Mouse (Mus musculus): ENCODE measurements around the gene Gan. TPM values are rescaled to one million over a fixed set of nuclear protein-coding genes. Genes with fewer than 3 reads are reported as not detected.
A peak's percentile ranks its signal among the peaks of the same experiment; 100 is the strongest.

The Gan gene
- polyA plus RNA-seq, 1 experiment, result 10.5 TPM

DNA sequence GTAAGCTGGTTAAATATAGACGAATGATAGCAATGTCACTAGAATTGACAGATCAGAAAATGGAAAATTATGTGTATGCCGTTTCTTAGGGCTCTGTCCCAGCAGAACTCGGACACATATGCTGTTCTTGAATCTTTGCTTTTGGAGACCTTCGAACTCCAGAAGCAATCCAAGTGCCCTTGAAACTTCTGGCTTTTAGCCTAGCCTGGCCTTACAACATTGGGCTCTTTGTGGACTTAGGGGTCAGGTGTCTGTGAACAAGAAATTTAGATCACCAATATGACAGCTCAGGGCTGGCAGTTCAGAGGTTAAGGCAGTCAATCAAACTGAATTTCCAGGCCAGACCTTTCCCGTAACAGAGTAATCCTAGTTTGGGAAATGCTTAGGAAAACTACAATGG is 1.1 kb downstream of the Gan start:
- no peak for TF ChIP-seq CTCF (IDR thresholded peaks at IDR 0.05; ENCODE audit: borderline replicate concordance, extremely low read depth, insufficient read depth, insufficient read length)
- no peak for TF ChIP-seq POLR2A (IDR thresholded peaks at IDR 0.05; ENCODE audit: borderline replicate concordance, extremely low read depth, insufficient read depth, insufficient read length, poor library complexity, severe bottlenecking)
- no peak for DNase-seq (ENCODE audit: low read depth)

DNA sequence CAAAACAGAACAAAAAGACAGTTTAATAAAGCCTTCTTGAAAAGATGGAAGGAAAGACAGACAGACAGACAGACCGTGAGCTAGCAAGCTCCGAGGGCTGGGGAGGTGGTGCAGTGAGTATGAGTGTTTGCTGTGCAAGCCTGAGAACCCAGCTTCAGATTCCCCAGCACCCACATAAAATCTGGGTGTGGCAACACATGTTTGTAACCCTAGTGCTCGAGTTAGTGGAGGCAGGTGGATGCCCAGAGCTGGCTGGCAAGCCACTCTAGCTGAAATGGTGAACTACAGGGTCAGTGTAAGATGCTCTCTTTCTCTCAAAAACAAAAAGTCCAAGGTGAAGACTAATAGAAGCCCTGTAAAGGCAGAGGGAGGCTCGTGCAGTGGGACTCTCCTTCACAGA is 7.0 kb downstream of the Gan start:
- no peak for TF ChIP-seq POLR2A (IDR thresholded peaks at IDR 0.05; ENCODE audit: borderline replicate concordance, extremely low read depth, insufficient read depth, insufficient read length, poor library complexity, severe bottlenecking)
- no peak for TF ChIP-seq CTCF (IDR thresholded peaks at IDR 0.05; ENCODE audit: borderline replicate concordance, extremely low read depth, insufficient read depth, insufficient read length)
- DNase-seq (ENCODE audit: low read depth), result no peak

DNA sequence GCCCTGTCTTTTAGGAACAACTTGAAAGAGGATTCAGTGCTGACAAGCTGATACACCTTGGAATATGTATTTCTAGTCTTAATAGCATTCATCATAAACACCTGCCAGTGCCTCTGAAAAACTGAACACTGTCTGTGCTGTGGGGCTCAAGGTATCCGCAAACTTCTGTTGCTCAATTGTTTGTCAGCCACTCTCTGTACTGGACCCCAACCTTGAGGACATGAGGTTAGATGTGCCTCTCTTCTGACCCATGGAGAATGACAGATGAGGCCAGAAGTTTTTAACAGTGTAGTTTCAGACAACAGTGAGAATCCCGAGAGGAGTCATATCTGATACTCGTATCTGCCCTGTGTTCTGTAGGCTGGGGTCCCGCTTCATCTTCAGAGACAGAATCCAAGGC is 7.6 kb downstream of the Gan start:
- DNase-seq (ENCODE audit: low read depth), result no peak
- TF ChIP-seq POLR2A (IDR thresholded peaks at IDR 0.05; ENCODE audit: borderline replicate concordance, extremely low read depth, insufficient read depth, insufficient read length, poor library complexity, severe bottlenecking) (no peak), CTCF (IDR thresholded peaks at IDR 0.05; ENCODE audit: borderline replicate concordance, extremely low read depth, insufficient read depth, insufficient read length) (no peak)

DNA sequence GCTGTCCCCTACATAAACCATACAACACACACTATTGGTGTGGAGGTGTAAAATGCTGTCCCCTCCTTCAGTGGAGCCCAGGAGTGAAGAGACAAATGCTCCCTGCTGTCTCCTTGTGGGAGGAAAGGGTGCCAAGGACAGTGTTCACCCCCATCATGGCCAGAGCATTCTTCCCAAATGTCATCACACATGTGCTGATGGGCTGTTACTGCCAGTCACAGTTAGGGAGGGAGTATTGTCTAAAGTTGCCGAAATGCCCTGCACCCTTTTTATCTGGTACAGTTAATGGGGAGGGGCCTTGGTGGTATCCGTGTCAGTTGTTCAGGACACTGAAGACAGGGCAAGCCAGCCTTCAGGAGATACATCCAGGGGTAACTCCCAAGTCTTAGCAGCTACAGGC is 8.6 kb downstream of the Gan start:
- no peak for TF ChIP-seq CTCF (IDR thresholded peaks at IDR 0.05; ENCODE audit: borderline replicate concordance, extremely low read depth, insufficient read depth, insufficient read length)
- no peak for DNase-seq (ENCODE audit: low read depth)

DNA sequence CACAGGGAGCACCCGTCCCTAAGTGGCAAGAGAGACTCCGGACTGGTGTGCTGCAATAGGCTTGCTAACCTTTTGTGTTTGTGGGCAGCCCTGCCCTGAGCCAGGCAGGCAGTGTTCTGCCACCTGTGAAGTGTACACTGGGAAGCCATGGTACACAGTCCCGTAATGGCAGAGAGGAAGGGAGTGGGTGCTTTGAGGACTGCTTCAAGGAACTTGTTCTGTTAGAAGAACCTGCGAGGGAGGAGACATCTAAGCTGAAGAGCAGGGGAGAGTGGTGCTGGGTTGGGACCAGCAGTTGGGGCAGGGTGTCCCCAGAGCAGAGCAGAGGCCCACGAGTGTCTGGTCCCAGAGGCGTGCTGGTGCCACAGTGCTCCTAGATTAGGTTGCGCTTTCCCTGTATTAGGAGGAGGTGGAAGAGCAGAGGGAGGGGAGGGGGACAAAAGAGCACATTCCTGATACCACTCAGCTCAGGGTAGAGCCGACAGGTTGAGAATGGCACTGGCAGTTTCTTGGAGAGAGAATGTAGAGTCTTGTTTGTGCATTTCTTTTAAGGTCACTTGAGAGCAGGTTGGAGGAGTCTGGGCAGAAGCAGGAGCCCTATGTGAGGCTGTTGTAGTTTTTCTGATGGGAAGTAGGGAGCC is 9.4 kb downstream of the Gan start:
- no peak for TF ChIP-seq POLR2A (IDR thresholded peaks at IDR 0.05; ENCODE audit: borderline replicate concordance, extremely low read depth, insufficient read depth, insufficient read length, poor library complexity, severe bottlenecking)
- TF ChIP-seq CTCF (IDR thresholded peaks at IDR 0.05; ENCODE audit: borderline replicate concordance, extremely low read depth, insufficient read depth, insufficient read length), result no peak
- no peak for DNase-seq (ENCODE audit: low read depth)

DNA sequence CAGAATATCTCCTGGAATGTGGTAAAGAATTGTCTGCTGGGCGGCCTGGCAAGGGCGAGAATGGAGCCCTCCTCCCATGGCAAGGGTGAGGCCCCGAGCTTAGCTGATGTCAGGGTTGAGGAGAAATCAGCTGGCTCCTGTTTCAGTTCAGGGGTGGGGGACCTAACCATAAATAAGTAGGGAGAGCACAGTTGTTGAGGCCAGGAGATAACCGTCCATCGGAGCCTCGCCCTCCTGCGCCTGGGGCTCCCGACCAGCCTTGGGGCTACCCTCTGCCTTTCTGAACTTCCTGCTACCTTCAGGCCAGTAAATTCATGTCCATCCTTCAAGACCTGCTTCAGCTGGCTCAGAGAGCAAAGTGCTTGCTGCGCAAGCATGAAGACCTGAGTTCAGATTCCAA is 10.4 kb downstream of the Gan start:
- no peak for TF ChIP-seq POLR2A (IDR thresholded peaks at IDR 0.05; ENCODE audit: borderline replicate concordance, extremely low read depth, insufficient read depth, insufficient read length, poor library complexity, severe bottlenecking)
- no peak for TF ChIP-seq CTCF (IDR thresholded peaks at IDR 0.05; ENCODE audit: borderline replicate concordance, extremely low read depth, insufficient read depth, insufficient read length)
- no peak for DNase-seq (ENCODE audit: low read depth)

DNA sequence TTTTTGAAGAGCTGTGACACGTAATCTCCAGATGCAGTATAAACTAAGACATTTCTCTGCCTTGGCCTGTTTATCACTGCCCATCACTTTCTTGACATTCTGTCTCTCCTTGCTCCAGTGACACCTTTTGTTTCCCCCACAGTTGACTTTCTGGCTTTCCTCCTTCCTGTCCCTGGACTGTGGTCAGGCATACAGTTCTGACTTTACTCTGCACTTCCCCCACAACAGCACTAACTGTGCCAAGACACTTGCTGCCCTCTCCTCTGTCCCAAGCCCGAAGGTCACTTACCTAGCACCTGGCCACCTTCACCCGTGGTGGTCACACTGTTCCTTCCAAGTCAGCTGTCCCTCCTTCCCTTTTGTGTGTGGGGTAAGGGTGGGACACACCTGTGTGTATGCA is 13.9 kb downstream of the Gan start:
- DNase-seq (ENCODE audit: low read depth), result no peak
- no peak for TF ChIP-seq CTCF (IDR thresholded peaks at IDR 0.05; ENCODE audit: borderline replicate concordance, extremely low read depth, insufficient read depth, insufficient read length)
- no peak for TF ChIP-seq POLR2A (IDR thresholded peaks at IDR 0.05; ENCODE audit: borderline replicate concordance, extremely low read depth, insufficient read depth, insufficient read length, poor library complexity, severe bottlenecking)

DNA sequence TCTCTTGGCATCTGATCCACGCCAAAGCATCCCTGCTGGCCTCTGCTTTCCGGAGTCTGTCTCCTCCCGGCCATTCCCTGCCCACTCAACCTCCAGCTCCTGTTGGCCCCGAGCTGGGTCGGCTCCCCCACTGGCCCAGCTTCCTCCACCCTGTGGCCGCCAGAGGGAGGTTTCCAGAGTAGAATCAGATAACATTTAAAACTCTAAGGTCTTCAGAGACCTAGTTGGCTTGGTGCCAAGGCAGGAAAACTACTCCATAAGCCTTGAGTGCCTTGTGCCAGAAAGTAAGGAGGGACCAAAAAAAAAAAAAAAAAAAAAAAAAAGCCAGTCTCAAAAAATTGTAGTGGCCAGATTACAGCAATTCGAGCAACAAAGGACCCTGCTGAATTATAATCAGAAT is 15.0 kb downstream of the Gan start:
- peak; percentile 56 for DNase-seq (ENCODE audit: low read depth)
- TF ChIP-seq CTCF (IDR thresholded peaks at IDR 0.05; ENCODE audit: borderline replicate concordance, extremely low read depth, insufficient read depth, insufficient read length) (no peak), POLR2A (IDR thresholded peaks at IDR 0.05; ENCODE audit: borderline replicate concordance, extremely low read depth, insufficient read depth, insufficient read length, poor library complexity, severe bottlenecking) (no peak)

DNA sequence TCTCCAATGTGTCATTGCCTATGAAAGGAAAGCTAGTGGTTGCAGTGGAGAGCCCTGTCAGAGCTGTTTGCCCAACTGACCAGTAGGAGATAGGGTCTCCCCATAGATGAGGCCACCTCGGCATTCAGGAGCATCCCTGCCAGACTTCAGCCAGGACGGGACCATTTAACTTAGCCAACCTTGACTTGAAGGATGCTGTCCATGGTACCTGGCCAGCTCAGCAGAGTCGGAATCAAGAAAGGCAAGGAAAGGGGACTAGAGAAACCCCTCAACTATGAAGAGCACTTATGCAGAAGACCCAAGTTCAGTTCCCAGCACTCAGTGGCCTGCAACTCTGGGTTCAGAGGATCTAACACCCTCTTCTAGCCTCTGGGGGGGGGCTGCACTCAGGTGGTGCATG is 15.8 kb downstream of the Gan start:
- TF ChIP-seq POLR2A (IDR thresholded peaks at IDR 0.05; ENCODE audit: borderline replicate concordance, extremely low read depth, insufficient read depth, insufficient read length, poor library complexity, severe bottlenecking) (no peak), CTCF (IDR thresholded peaks at IDR 0.05; ENCODE audit: borderline replicate concordance, extremely low read depth, insufficient read depth, insufficient read length) (no peak)
- DNase-seq (ENCODE audit: low read depth), result no peak

DNA sequence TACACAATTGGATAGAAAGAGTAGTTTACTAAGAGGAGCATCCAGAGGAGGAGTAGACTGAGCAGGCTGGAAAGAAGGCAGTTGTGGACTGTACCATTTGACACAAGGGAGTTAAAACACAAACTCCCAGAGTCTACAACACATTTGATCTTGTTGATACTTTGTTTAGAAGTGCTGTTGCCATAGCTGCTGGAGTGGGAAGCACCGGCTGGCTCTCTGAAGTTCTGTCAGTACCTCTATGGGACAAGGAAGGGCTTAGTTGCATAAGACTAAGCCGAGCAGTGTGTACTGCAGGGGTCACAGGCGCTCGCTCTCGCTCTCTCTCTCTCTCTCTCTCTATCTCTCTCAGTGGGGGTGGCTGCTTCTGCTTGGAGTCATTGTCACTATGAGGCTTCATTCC is 16.6 kb downstream of the Gan start:
- no peak for DNase-seq (ENCODE audit: low read depth)
- TF ChIP-seq POLR2A (IDR thresholded peaks at IDR 0.05; ENCODE audit: borderline replicate concordance, extremely low read depth, insufficient read depth, insufficient read length, poor library complexity, severe bottlenecking) (no peak), CTCF (IDR thresholded peaks at IDR 0.05; ENCODE audit: borderline replicate concordance, extremely low read depth, insufficient read depth, insufficient read length) (no peak)

DNA sequence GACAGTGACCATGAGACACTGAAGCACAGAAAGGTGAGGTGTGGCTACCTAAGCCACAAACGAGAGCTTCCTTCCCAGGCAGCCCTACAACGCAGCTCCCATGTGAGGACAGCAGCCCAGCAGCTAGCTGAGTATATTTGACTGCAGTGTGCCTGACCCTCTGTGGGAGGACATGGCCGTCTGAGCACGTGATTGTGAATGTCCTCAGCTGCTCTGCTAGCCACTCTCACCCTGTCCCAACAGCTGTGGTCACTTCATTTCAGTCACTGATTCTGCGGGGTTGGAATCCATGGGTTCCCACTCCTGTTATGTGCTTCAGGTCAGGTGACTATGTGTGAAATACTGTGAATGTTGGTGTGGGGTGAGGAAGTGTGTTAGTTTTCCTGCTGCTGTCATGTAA is 18.4 kb downstream of the Gan start:
- DNase-seq (ENCODE audit: low read depth), result no peak
- no peak for TF ChIP-seq POLR2A (IDR thresholded peaks at IDR 0.05; ENCODE audit: borderline replicate concordance, extremely low read depth, insufficient read depth, insufficient read length, poor library complexity, severe bottlenecking)
- no peak for TF ChIP-seq CTCF (IDR thresholded peaks at IDR 0.05; ENCODE audit: borderline replicate concordance, extremely low read depth, insufficient read depth, insufficient read length)

DNA sequence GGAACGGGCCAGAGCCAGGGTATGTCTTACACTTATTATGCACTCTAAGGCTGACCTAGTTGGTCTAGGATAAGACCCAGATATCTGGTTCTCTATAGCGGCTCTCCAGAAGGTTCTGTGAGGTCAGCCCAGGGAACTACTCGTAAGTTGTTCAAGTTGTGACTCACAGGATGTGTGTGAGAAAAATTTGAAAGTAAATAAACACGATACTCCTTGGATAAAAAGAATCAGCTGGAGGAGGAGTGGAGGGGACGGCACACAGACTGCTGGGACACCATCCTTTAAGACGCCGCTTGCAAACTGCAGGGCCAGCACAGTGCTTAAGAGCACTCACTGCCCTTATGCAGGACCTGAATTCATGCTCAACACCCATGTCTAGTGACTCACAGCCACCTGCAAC is 19.3 kb downstream of the Gan start:
- TF ChIP-seq POLR2A (IDR thresholded peaks at IDR 0.05; ENCODE audit: borderline replicate concordance, extremely low read depth, insufficient read depth, insufficient read length, poor library complexity, severe bottlenecking) (no peak), CTCF (IDR thresholded peaks at IDR 0.05; ENCODE audit: borderline replicate concordance, extremely low read depth, insufficient read depth, insufficient read length) (no peak)
- DNase-seq (ENCODE audit: low read depth), result no peak

Measured in brain, embryonic 14.5 days (tissue).